Mouse (Mus musculus) ES-Bruce4 (cell line): ENCODE data around the gene Zcchc17.

Source experiments
- CTCF ChIP-seq: IDR thresholded peaks from one replicate; pipeline ENCODE4 v1.8.1; 2011; ENCODE audit warnings: low read depth, low read length
- EP300 ChIP-seq: IDR thresholded peaks from 2 replicates; pipeline ENCODE4 v1.6.1; 2011; ENCODE audit warnings: low read depth, low read length; ENCODE audit not compliant: insufficient read depth
- POLR2A ChIP-seq: IDR thresholded peaks from one replicate; pipeline ENCODE4 v1.8.1; 2011; ENCODE audit warnings: low read length; ENCODE audit not compliant: insufficient read depth

- no peak for TF ChIP-seq CTCF
- no peak for TF ChIP-seq POLR2A
- TF ChIP-seq EP300 = no peak
Measured at GRCm38 (mm10) chr4:130304746-130305145, 55.0 kb downstream of the Zcchc17 start.
